Mouse (Mus musculus): ENCODE data around the gene Nppc. TPM values are rescaled to one million over a fixed set of nuclear protein-coding genes. Genes with fewer than 3 reads are reported as not detected.

Nppc gene
- polyA plus RNA-seq, 1 experiment = 0.09 TPM

- Histone ChIP-seq H3K27ac (ENCODE audit: insufficient read depth, low read depth, low read length) (peak overlapping the region; percentile 80), H3K27me3 (replicated peaks; ENCODE audit: control insufficient read depth, insufficient read depth, low read length) (no peaks in the 10 kb centered on the region), H3K4me3 (ENCODE audit: insufficient read depth, low read depth, low read length) (peak overlapping the region; percentile 65), H3K36me3 (ENCODE audit: control insufficient read depth, insufficient read depth, low read length) (no peaks in the 10 kb centered on the region), H3K4me1 (ENCODE audit: control insufficient read depth, insufficient read depth, low read length) (peaks cover 4% of the 10 kb centered on the region; the same call in 1 of the 2 replicates)
- under 1% methylated on average over 27 of the region's 27 CpGs for WGBS
- TF ChIP-seq POLR2A (IDR thresholded peaks at IDR 0.05; ENCODE audit: low read depth, low read length) = no peak
- no peak for TF ChIP-seq CTCF (conservative IDR thresholded peaks at IDR 0.05; ENCODE audit: insufficient read depth, insufficient read length, low read depth, low read length)
- no peak for DNase-seq
Observed at GRCm38 (mm10) chr1:86703965-86704326, 33.6 kb upstream of the Nppc start.

- 2% methylated on average over 53 of the region's 54 CpGs for WGBS
- H3K27me3 ChIP-seq (replicated peaks; ENCODE audit: control insufficient read depth, insufficient read depth, low read length) = no peaks in the 10 kb centered on the region
- peaks cover 4% of the 10 kb centered on the region; the same call in 1 of the 2 replicates for H3K4me1 ChIP-seq (ENCODE audit: control insufficient read depth, insufficient read depth, low read length)
- peak within 1 kb of the TSS; percentile 80 for H3K27ac ChIP-seq (ENCODE audit: insufficient read depth, low read depth, low read length)
- H3K4me3 ChIP-seq (ENCODE audit: insufficient read depth, low read depth, low read length) = peak within 1 kb of the TSS; percentile 65
- H3K36me3 ChIP-seq (ENCODE audit: control insufficient read depth, insufficient read depth, low read length) = no peaks in the 10 kb centered on the region
- TF ChIP-seq CTCF (conservative IDR thresholded peaks at IDR 0.05; ENCODE audit: insufficient read depth, insufficient read length, low read depth, low read length) = no peak
- no peak for TF ChIP-seq POLR2A (IDR thresholded peaks at IDR 0.05; ENCODE audit: low read depth, low read length)
- peak; percentile 93 for DNase-seq
Observed at GRCm38 (mm10) chr1:86703300-86703964, 33.1 kb upstream of the Nppc start, which contains the start of gene Dis3l2. Gene Dis3l2, plus strand, starts transcription at chr1:86703808.

GRCm38 (mm10) chr1:86700367-86700766, 30.0 kb upstream of the Nppc start:
- peaks cover 4% of the 10 kb centered on the region; the same call in 1 of the 2 replicates for H3K4me1 ChIP-seq (ENCODE audit: control insufficient read depth, insufficient read depth, low read length)
- TF ChIP-seq POLR2A (IDR thresholded peaks at IDR 0.05; ENCODE audit: low read depth, low read length) (no peak), CTCF (conservative IDR thresholded peaks at IDR 0.05; ENCODE audit: insufficient read depth, insufficient read length, low read depth, low read length) (no peak)
- H3K4me3 ChIP-seq (ENCODE audit: insufficient read depth, low read depth, low read length) = no peak overlapping the region
- no peaks in the 10 kb centered on the region for H3K27me3 ChIP-seq (replicated peaks; ENCODE audit: control insufficient read depth, insufficient read depth, low read length)
- WGBS = 75% methylated on average over 7 of the region's 7 CpGs
- no peak overlapping the region for H3K27ac ChIP-seq (ENCODE audit: insufficient read depth, low read depth, low read length)
- H3K36me3 ChIP-seq (ENCODE audit: control insufficient read depth, insufficient read depth, low read length) = no peaks in the 10 kb centered on the region
- no peak for DNase-seq

- H3K27ac ChIP-seq (ENCODE audit: insufficient read depth, low read depth, low read length) = no peak overlapping the region
- peaks cover 4% of the 10 kb centered on the region; the same call in 1 of the 2 replicates for H3K4me1 ChIP-seq (ENCODE audit: control insufficient read depth, insufficient read depth, low read length)
- TF ChIP-seq CTCF (conservative IDR thresholded peaks at IDR 0.05; ENCODE audit: insufficient read depth, insufficient read length, low read depth, low read length) (0 out of 2 replicates have a peak, but pooled peaks have one; percentile 16), POLR2A (IDR thresholded peaks at IDR 0.05; ENCODE audit: low read depth, low read length) (no peak)
- no peak overlapping the region for H3K4me3 ChIP-seq (ENCODE audit: insufficient read depth, low read depth, low read length)
- 69% methylated on average over 11 of the region's 11 CpGs for WGBS
- no peaks in the 10 kb centered on the region for H3K36me3 ChIP-seq (ENCODE audit: control insufficient read depth, insufficient read depth, low read length)
- DNase-seq = no peak
- no peaks in the 10 kb centered on the region for H3K27me3 ChIP-seq (replicated peaks; ENCODE audit: control insufficient read depth, insufficient read depth, low read length)
Observed at GRCm38 (mm10) chr1:86699346-86700136, 29.2 kb upstream of the Nppc start.

GRCm38 (mm10) chr1:86698721-86699120, 28.4 kb upstream of the Nppc start:
- WGBS = 40% methylated on average over 2 of the region's 2 CpGs
- no peak for DNase-seq
- H3K27me3 ChIP-seq (replicated peaks; ENCODE audit: control insufficient read depth, insufficient read depth, low read length) = no peaks in the 10 kb centered on the region
- H3K4me3 ChIP-seq (ENCODE audit: insufficient read depth, low read depth, low read length) = no peak overlapping the region
- TF ChIP-seq CTCF (conservative IDR thresholded peaks at IDR 0.05; ENCODE audit: insufficient read depth, insufficient read length, low read depth, low read length) (peak; percentile 61), POLR2A (IDR thresholded peaks at IDR 0.05; ENCODE audit: low read depth, low read length) (no peak)
- peaks cover 4% of the 10 kb centered on the region; the same call in 1 of the 2 replicates for H3K4me1 ChIP-seq (ENCODE audit: control insufficient read depth, insufficient read depth, low read length)
- H3K27ac ChIP-seq (ENCODE audit: insufficient read depth, low read depth, low read length) = no peak overlapping the region
- no peaks in the 10 kb centered on the region for H3K36me3 ChIP-seq (ENCODE audit: control insufficient read depth, insufficient read depth, low read length)

- H3K4me1 ChIP-seq (ENCODE audit: control insufficient read depth, insufficient read depth, low read length) = no peaks in the 10 kb centered on the region
- H3K36me3 ChIP-seq (ENCODE audit: control insufficient read depth, insufficient read depth, low read length) = no peaks in the 10 kb centered on the region
- H3K4me3 ChIP-seq (ENCODE audit: insufficient read depth, low read depth, low read length) = no peak overlapping the region
- no peak overlapping the region for H3K27ac ChIP-seq (ENCODE audit: insufficient read depth, low read depth, low read length)
- DNase-seq = no peak
- TF ChIP-seq POLR2A (IDR thresholded peaks at IDR 0.05; ENCODE audit: low read depth, low read length) (no peak), CTCF (conservative IDR thresholded peaks at IDR 0.05; ENCODE audit: insufficient read depth, insufficient read length, low read depth, low read length) (peak; percentile 47)
- H3K27me3 ChIP-seq (replicated peaks; ENCODE audit: control insufficient read depth, insufficient read depth, low read length) = no peaks in the 10 kb centered on the region
- WGBS = 55% methylated on average over 7 of the region's 7 CpGs
Observed at GRCm38 (mm10) chr1:86696948-86697347, 26.6 kb upstream of the Nppc start.

GRCm38 (mm10) chr1:86691027-86691426, 20.7 kb upstream of the Nppc start:
- H3K27ac ChIP-seq (ENCODE audit: insufficient read depth, low read depth, low read length) = no peak overlapping the region
- H3K27me3 ChIP-seq (replicated peaks; ENCODE audit: control insufficient read depth, insufficient read depth, low read length) = no peaks in the 10 kb centered on the region
- WGBS = 62% methylated on average over 5 of the region's 5 CpGs
- no peak overlapping the region for H3K4me3 ChIP-seq (ENCODE audit: insufficient read depth, low read depth, low read length)
- no peak for DNase-seq
- no peaks in the 10 kb centered on the region for H3K36me3 ChIP-seq (ENCODE audit: control insufficient read depth, insufficient read depth, low read length)
- H3K4me1 ChIP-seq (ENCODE audit: control insufficient read depth, insufficient read depth, low read length) = no peaks in the 10 kb centered on the region
- TF ChIP-seq POLR2A (IDR thresholded peaks at IDR 0.05; ENCODE audit: low read depth, low read length) (no peak), CTCF (conservative IDR thresholded peaks at IDR 0.05; ENCODE audit: insufficient read depth, insufficient read length, low read depth, low read length) (no peak)
